Mouse (Mus musculus) c-Kit-positive CD71-positive TER-119-positive erythroid progenitor cells, embryonic 14.5 days (primary cell): Measurements from ENCODE around the gene Sap30l.

Experiments
- DNase-seq: peaks from one replicate; pipeline ENCODE4 v3.0.0-alpha.2; 2013; ENCODE audit warnings: low spot score

The Sap30l gene

GRCm38 (mm10) chr11:57800971-57801765, at the start of gene Sap30l:
TSS of gene Sap30l (plus strand) at chr11:57801637.
- DNase-seq = peak; percentile 91

- no peak for DNase-seq
These were observed 47.8 kb upstream of the Sap30l start for GRCm38 (mm10) chr11:57753538-57754203.

GRCm38 (mm10) chr11:57758621-57759020, 42.8 kb upstream of the Sap30l start:
- DNase-seq = no peak

- no peak for DNase-seq
These were observed 40.9 kb upstream of the Sap30l start for GRCm38 (mm10) chr11:57760509-57761058.

GRCm38 (mm10) chr11:57761347-57761746, 40.1 kb upstream of the Sap30l start:
- no peak for DNase-seq

- DNase-seq = no peak
These were observed 37.3 kb upstream of the Sap30l start for GRCm38 (mm10) chr11:57764124-57764523.

- DNase-seq = no peak
These were observed 34.8 kb upstream of the Sap30l start for GRCm38 (mm10) chr11:57766617-57767016.

GRCm38 (mm10) chr11:57767171-57767570, 34.3 kb upstream of the Sap30l start:
- no peak for DNase-seq

- DNase-seq = no peak
These were observed 30.7 kb upstream of the Sap30l start for GRCm38 (mm10) chr11:57770776-57771175.

- no peak for DNase-seq
These were observed 29.8 kb upstream of the Sap30l start for GRCm38 (mm10) chr11:57771676-57772075.

GRCm38 (mm10) chr11:57773479-57773878, 28.0 kb upstream of the Sap30l start:
- no peak for DNase-seq

GRCm38 (mm10) chr11:57773936-57774335, 27.5 kb upstream of the Sap30l start:
- DNase-seq = no peak

- no peak for DNase-seq
These were observed 25.6 kb upstream of the Sap30l start for GRCm38 (mm10) chr11:57775868-57776267.

GRCm38 (mm10) chr11:57776546-57776945, 24.9 kb upstream of the Sap30l start:
- DNase-seq = no peak

GRCm38 (mm10) chr11:57778349-57778748, 23.1 kb upstream of the Sap30l start:
- DNase-seq = peak; percentile 59

GRCm38 (mm10) chr11:57779824-57780223, 21.6 kb upstream of the Sap30l start:
- DNase-seq = no peak

GRCm38 (mm10) chr11:57786616-57787418, 14.6 kb upstream of the Sap30l start:
- DNase-seq = no peak

- DNase-seq = peak; percentile 60
These were observed 13.5 kb upstream of the Sap30l start for GRCm38 (mm10) chr11:57787913-57788312.

GRCm38 (mm10) chr11:57790866-57791535, 10.4 kb upstream of the Sap30l start:
- no peak for DNase-seq

GRCm38 (mm10) chr11:57795086-57795485, 6.4 kb upstream of the Sap30l start:
- DNase-seq = no peak

- DNase-seq = no peak
These were observed 3.6 kb upstream of the Sap30l start for GRCm38 (mm10) chr11:57797828-57798227.

GRCm38 (mm10) chr11:57799456-57799855, 2.0 kb upstream of the Sap30l start:
- DNase-seq = no peak
